Mouse (Mus musculus) embryonic fibroblast, embryonic 13.5 days (primary cell): Measurements from ENCODE around the gene Ttc13. TPM values are rescaled to one million over a fixed set of nuclear protein-coding genes. Genes with fewer than 3 reads are reported as not detected.

Source experiments
- H3K27ac ChIP-seq: 2 replicates; pipeline ENCODE4 v1.5.1; 2012; ENCODE audit warnings: low read length, control low read depth, inconsistent platforms; ENCODE audit not compliant: insufficient read depth
- H3K4me1 ChIP-seq: 2 replicates; pipeline ENCODE4 v1.6.1; 2011; ENCODE audit warnings: low read length; ENCODE audit not compliant: control insufficient read depth, insufficient read depth
- H3K4me3 ChIP-seq: 2 replicates; pipeline ENCODE4 v1.5.1; 2011; ENCODE audit warnings: mild to moderate bottlenecking, control low read depth, low read length; ENCODE audit not compliant: insufficient read depth
- CTCF ChIP-seq: IDR thresholded peaks from 2 replicates; pipeline ENCODE4 v1.5.1; 2011; ENCODE audit warnings: mild to moderate bottlenecking, control low read depth, low read length, moderate library complexity, borderline replicate concordance; ENCODE audit not compliant: insufficient read depth
- POLR2A ChIP-seq: IDR thresholded peaks from 2 replicates; pipeline ENCODE4 v1.6.1; 2011; ENCODE audit warnings: low read depth, mild to moderate bottlenecking, control low read depth, low read length, moderate library complexity
- polyA plus RNA-seq: library from polyadenylated mRNA; stranded (reverse); fragments of >200 nt; gene quantifications from 2 replicates; pipeline ENCODE4 v1.2.4, GENCODE M21; 2011; ENCODE audit warnings: low read depth; ENCODE audit not compliant: missing spikeins, insufficient read length

Gene Ttc13
- polyA plus RNA-seq, 1 experiment = 54.1 TPM

GRCm38 (mm10) chr8:124751191-124751590 is 29.4 kb upstream of the Ttc13 start:
- no peak overlapping the region for H3K27ac ChIP-seq
- no peak for TF ChIP-seq POLR2A
- TF ChIP-seq CTCF = no peak
- peak overlapping the region; percentile 49 for H3K4me3 ChIP-seq
- no peaks in the 10 kb centered on the region for H3K4me1 ChIP-seq

GRCm38 (mm10) chr8:124746661-124747060 is 24.9 kb upstream of the Ttc13 start:
- no peak for TF ChIP-seq CTCF
- TF ChIP-seq POLR2A = no peak
- H3K27ac ChIP-seq = no peak overlapping the region
- no peaks in the 10 kb centered on the region for H3K4me1 ChIP-seq
- no peak overlapping the region for H3K4me3 ChIP-seq

DNA sequence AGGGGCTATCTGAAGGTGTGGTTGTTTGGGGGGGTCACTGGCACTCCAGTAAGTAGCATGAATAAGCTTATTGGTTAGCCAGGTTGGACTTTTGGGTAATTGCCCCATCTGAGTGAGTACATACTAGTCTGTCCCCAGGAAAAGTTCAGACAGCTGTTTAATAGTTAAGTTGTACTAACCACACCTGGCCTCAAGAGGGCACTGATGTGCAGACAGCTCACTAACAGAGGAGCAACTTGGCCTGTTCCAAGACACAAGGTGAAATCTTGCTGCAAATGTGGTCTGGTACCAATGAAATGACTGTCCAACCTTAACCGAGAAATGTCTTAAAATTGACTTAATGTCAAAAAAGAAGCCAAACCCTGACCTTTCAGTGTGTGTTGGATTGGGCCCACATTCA is 17.5 kb upstream of the Ttc13 start:
- Histone ChIP-seq H3K4me1 (no peaks in the 10 kb centered on the region), H3K4me3 (no peak overlapping the region), H3K27ac (no peak overlapping the region)
- TF ChIP-seq CTCF (peak; percentile 46; the same call in 1 of the 2 replicates), POLR2A (no peak)

DNA sequence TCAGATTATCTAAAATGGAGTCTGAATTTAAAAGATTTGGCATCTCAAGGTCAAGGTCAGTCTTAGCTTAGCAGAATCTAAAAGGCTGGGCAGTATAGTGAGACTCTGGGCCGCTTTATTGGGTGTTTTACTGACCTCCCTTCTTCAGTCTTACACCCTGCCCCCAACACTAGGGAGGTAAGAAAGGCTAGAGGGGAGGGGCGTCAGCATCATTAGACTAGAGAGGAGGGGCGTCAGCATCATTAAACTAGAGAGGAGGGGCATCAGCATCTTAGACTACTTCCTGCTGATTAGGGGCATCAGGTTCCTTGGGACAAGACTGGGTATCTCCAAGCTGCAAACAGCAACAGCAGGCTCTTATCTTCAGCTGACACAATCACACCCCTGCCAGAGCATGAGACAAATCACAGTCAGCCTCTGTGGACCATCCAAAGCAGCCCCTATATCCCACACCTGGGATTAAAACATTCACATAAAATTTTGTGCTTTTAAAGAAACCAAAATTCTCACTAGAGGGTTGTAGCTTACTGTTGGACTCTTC is 13.7 kb upstream of the Ttc13 start:
- H3K27ac ChIP-seq = no peak overlapping the region
- H3K4me1 ChIP-seq = no peaks in the 10 kb centered on the region
- no peak for TF ChIP-seq CTCF
- TF ChIP-seq POLR2A = no peak
- H3K4me3 ChIP-seq = no peak overlapping the region

- H3K27ac ChIP-seq = no peak overlapping the region
- no peak overlapping the region for H3K4me3 ChIP-seq
- TF ChIP-seq CTCF (no peak), POLR2A (no peak)
- no peaks in the 10 kb centered on the region for H3K4me1 ChIP-seq
Observed at GRCm38 (mm10) chr8:124732828-124733227, 11.0 kb upstream of the Ttc13 start.

DNA sequence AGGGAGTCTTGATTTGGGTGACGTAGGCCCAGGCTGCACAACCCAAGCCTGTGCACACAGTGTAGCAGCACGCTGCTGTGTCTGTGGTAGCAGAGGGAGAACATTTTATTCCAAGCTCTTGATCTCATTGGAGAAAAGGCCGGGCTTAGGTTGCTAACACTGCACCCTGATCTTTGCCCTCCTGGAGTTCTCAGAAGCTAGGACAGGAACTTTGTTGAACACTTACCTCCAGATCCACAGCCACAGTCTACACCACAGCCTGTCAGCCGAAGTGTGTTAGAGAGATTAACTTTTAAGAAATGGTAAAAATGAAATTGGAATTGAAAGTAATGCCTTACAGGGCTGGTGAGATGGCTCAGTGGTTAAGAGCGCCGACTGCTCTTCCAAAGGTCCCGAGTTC is 2.5 kb upstream of the Ttc13 start:
- no peak overlapping the region for H3K4me3 ChIP-seq
- H3K4me1 ChIP-seq = peaks cover 8% of the 10 kb centered on the region; the same call in 1 of the 2 replicates
- no peak for TF ChIP-seq POLR2A
- TF ChIP-seq CTCF = no peak
- H3K27ac ChIP-seq = no peak overlapping the region

DNA sequence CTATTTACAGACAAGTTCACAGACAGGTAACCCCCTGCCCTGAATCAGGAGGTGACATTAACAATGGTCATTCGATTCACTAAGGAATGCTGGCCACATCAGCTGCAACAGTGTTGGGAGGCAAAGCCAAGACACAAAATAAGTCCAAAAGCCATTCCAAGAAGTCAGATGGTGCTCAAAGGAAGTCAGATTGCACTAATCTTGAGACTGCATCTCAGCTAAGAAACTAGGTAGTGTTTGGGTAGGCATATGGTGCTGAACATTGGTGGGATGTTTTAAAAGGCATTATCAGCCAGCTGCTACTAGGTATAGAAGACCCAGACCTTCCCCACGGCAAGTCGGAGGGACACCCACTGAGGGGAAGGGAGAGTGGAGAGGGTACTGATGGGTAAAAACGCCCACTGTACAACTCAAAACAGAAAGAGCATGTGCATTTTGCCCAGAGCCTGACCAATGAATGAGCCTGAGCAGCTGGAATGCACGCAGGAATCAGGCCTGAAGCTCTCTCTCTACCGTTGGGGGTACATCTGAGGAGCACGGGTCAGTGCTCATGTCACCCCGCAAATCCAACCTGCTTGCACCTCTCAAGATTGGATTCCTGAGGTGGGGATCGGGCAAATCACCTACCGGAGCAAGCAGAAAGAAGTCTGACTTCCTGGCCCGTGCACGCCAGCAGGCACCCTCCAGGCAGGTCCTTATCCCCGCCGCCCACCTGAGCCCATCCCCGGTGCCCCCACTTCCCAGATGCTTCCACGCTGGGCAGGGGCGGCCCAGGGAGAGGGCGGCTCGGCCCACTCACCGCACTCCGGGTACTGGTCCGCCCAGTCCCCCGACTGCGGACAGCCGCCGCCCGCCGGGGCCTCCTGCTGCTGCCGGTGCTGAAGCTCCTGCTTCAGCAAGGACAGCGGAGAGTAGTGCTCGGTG is 583 bp downstream of the Ttc13 start:
- no peak overlapping the region for H3K27ac ChIP-seq
- H3K4me1 ChIP-seq = peaks cover 8% of the 10 kb centered on the region; the same call in 1 of the 2 replicates
- TF ChIP-seq POLR2A (no peak), CTCF (no peak)
- H3K4me3 ChIP-seq = peak overlapping the region; percentile 89

DNA sequence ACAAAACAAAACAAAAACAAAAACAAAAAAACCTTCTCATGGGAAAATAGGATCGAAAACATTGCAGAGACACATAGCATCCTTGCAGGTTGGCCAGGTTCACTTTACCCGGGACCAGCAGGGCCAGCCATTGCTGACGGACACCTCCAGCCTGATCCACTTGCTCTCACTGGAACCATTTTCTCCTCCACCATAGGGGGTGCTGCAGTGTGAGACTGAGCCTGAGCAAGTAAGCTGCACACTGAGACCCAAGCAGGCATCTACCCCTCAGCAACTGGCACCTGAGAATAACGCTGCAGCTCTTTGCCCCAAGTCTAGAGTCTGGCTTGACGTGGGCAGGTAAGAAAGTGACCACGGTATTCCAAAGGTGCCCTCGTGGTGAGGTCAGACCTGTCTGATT is 1.6 kb downstream of the Ttc13 start:
- H3K27ac ChIP-seq = no peak overlapping the region
- peaks cover 8% of the 10 kb centered on the region; the same call in 1 of the 2 replicates for H3K4me1 ChIP-seq
- H3K4me3 ChIP-seq = no peak overlapping the region
- no peak for TF ChIP-seq POLR2A
- no peak; the same call in 1 of the 2 replicates for TF ChIP-seq CTCF

DNA sequence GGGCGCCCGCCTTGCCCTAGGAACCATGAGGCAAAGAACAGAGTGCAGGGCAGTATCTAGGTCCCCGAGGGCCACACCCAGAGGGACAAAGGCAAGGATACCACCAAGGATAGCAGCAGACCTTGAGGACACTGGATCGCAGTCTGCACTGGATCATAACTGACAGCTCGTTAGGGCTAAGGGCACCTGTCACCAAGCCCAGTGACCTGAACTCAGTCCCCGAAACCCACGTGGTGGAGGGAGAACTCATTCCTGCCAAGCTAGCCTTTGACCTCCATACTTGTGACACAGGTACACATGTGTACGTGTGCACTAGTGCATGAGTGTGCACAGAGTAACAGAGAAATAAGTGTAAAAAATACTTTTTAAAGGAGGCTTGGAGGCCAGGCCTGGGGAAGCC is 6.0 kb downstream of the Ttc13 start:
- TF ChIP-seq POLR2A (no peak), CTCF (no peak)
- Histone ChIP-seq H3K4me3 (no peak overlapping the region), H3K27ac (no peak overlapping the region), H3K4me1 (no peaks in the 10 kb centered on the region)

GRCm38 (mm10) chr8:124713207-124713606 is 8.6 kb downstream of the Ttc13 start:
- no peaks in the 10 kb centered on the region for H3K4me1 ChIP-seq
- TF ChIP-seq CTCF (no peak), POLR2A (no peak)
- no peak overlapping the region for H3K4me3 ChIP-seq
- no peak overlapping the region for H3K27ac ChIP-seq
